Mouse (Mus musculus) neutrophil, adult 65 days (primary cell): ENCODE data around the gene Srd5a3. TPM values are rescaled to one million over a fixed set of nuclear protein-coding genes. Genes with fewer than 3 reads are reported as not detected.

Experiments used
- total RNA-seq: library from RNA; stranded (reverse); gene quantifications from 2 replicates; pipeline ENCODE4 v1.2.4, GENCODE M21; 2023

Gene Srd5a3
- 40.1 and 47.1 TPM in 2 replicates for total RNA-seq

GRCm38 (mm10) chr5:76139808-76140729 lies at the start of gene Srd5a3:
TSS of gene Srd5a3 (plus strand) at chr5:76140271.

GRCm38 (mm10) chr5:76183750-76184261 lies 43.7 kb downstream of the Srd5a3 start, which contains the start of gene Tmem165:
TSS of gene Tmem165 (plus strand) at chr5:76183880.

Other genes starting within 250 kb of the Srd5a3 start
- gene Kdr, start 161.8 kb upstream of the Srd5a3 start, total RNA-seq = 0.23 and 0.25 TPM in 2 replicates
- 53.6 and 72.1 TPM in 2 replicates for gene Tmem165, start 43.6 kb downstream of the Srd5a3 start, total RNA-seq
- gene Clock, start 164.5 kb downstream of the Srd5a3 start, total RNA-seq = 7.3 and 10.8 TPM in 2 replicates
- gene Pdcl2, start 190.9 kb downstream of the Srd5a3 start, total RNA-seq = not detected in 2 replicates
- gene Nmu, start 223.5 kb downstream of the Srd5a3 start, total RNA-seq = not detected in 2 replicates